Mouse (Mus musculus) C2C12 (cell line): ENCODE data around the gene Unc79. TPM values are rescaled to one million over a fixed set of nuclear protein-coding genes. Genes with fewer than 3 reads are reported as not detected.

Experiments used
- H3K27me3 ChIP-seq: one replicate; pipeline ENCODE4 v1.6.1; 2011; ENCODE audit not compliant: control insufficient read depth, insufficient read depth, insufficient read length
- H3K36me3 ChIP-seq: one replicate; pipeline ENCODE4 v1.6.1; 2011; ENCODE audit not compliant: control insufficient read depth, insufficient read depth
- H3K4me3 ChIP-seq: one replicate; pipeline ENCODE4 v1.5.1; 2011; ENCODE audit warnings: mild to moderate bottlenecking, control low read depth; ENCODE audit not compliant: poor library complexity, insufficient read depth, severe bottlenecking
- H3K79me2 ChIP-seq: one replicate; pipeline ENCODE4 v1.6.1; 2011; ENCODE audit not compliant: control insufficient read depth, insufficient read depth
- H3K79me3 ChIP-seq: one replicate; pipeline ENCODE4 v1.6.1; 2011; ENCODE audit warnings: low read depth, control low read depth
- H3ac ChIP-seq: one replicate; pipeline ENCODE3; 2011; ENCODE audit warnings: low read depth; ENCODE audit not compliant: control insufficient read depth, insufficient read length
- CEBPB ChIP-seq: IDR thresholded peaks from one replicate; pipeline ENCODE4 v1.6.1; 2011; ENCODE audit warnings: low read depth, mild to moderate bottlenecking, control low read depth, moderate library complexity
- CTCF ChIP-seq: IDR thresholded peaks from one replicate; pipeline ENCODE4 v1.5.1; 2011; ENCODE audit not compliant: control insufficient read depth, insufficient read depth, insufficient read length
- FOSL1 ChIP-seq: IDR thresholded peaks from one replicate; pipeline ENCODE4 v1.8.0; 2011; ENCODE audit warnings: mild to moderate bottlenecking, low read length; ENCODE audit not compliant: poor library complexity, insufficient read depth, severe bottlenecking
- MAX ChIP-seq: IDR thresholded peaks from one replicate; pipeline ENCODE4 v1.6.1; 2011; ENCODE audit warnings: mild to moderate bottlenecking, control low read depth
- MYOD1 ChIP-seq: IDR thresholded peaks from one replicate; pipeline ENCODE4 v1.6.1; 2011; ENCODE audit warnings: low read depth; ENCODE audit not compliant: control insufficient read depth, insufficient read length
- MYOG ChIP-seq: IDR thresholded peaks from one replicate; pipeline ENCODE4 v1.6.1; 2011; ENCODE audit not compliant: control insufficient read depth, insufficient read length; ENCODE audit errors: extremely low read depth
- USF1 ChIP-seq: IDR thresholded peaks from one replicate; pipeline ENCODE4 v1.6.1; 2011; ENCODE audit warnings: low read depth, mild to moderate bottlenecking, control low read depth, moderate library complexity
- polyA plus RNA-seq: library from polyadenylated mRNA; unstranded; fragments of >200 nt; fragmentation: generic; extraction: Trizol; gene quantifications from one replicate; pipeline ENCODE4 v1.2.1, GENCODE M21; 2012; ENCODE audit warnings: missing spikeins

Gene Unc79
- polyA plus RNA-seq, 1 experiment, result not detected

GRCm38 (mm10) chr12:103109301-103109700 lies 160.6 kb downstream of the Unc79 start:
- Histone ChIP-seq H3K27me3 (peaks cover 7% of the 10 kb centered on the region), H3K4me3 (no peak overlapping the region), H3K79me2 (no peaks in the 10 kb centered on the region), H3K79me3 (no peaks in the 10 kb centered on the region), H3K36me3 (no peaks in the 10 kb centered on the region), H3ac (no peak overlapping the region)
- TF ChIP-seq USF1 (no peak), FOSL1 (no peak), CTCF (no peak), MAX (no peak), CEBPB (no peak), MYOG (no peak), MYOD1 (no peak)

GRCm38 (mm10) chr12:103116639-103117038 lies 168.0 kb downstream of the Unc79 start:
- no peaks in the 10 kb centered on the region for H3K36me3 ChIP-seq
- H3K79me3 ChIP-seq, result no peaks in the 10 kb centered on the region
- peaks cover 4% of the 10 kb centered on the region for H3K27me3 ChIP-seq
- TF ChIP-seq MYOG (no peak), MYOD1 (no peak), USF1 (no peak), MAX (no peak), CTCF (no peak), FOSL1 (no peak), CEBPB (no peak)
- no peaks in the 10 kb centered on the region for H3K79me2 ChIP-seq
- H3ac ChIP-seq, result no peak overlapping the region
- H3K4me3 ChIP-seq, result no peak overlapping the region

GRCm38 (mm10) chr12:103117517-103118193 lies 169.0 kb downstream of the Unc79 start:
- Histone ChIP-seq H3K4me3 (no peak overlapping the region), H3K79me2 (no peaks in the 10 kb centered on the region), H3K36me3 (no peaks in the 10 kb centered on the region), H3ac (no peak overlapping the region), H3K79me3 (no peaks in the 10 kb centered on the region), H3K27me3 (no peaks in the 10 kb centered on the region)
- TF ChIP-seq USF1, result no peak
- TF ChIP-seq FOSL1, result no peak
- no peak for TF ChIP-seq MYOD1
- no peak for TF ChIP-seq CEBPB
- no peak for TF ChIP-seq MYOG
- no peak for TF ChIP-seq CTCF
- TF ChIP-seq MAX, result no peak

- TF ChIP-seq USF1 (no peak), CTCF (no peak), MYOD1 (no peak), MYOG (no peak), CEBPB (no peak)
- Histone ChIP-seq H3K27me3 (peaks cover 4% of the 10 kb centered on the region), H3K4me3 (no peak overlapping the region)
Observed at GRCm38 (mm10) chr12:103121928-103122327, 173.3 kb downstream of the Unc79 start.

GRCm38 (mm10) chr12:103123861-103124260 lies 175.2 kb downstream of the Unc79 start:
- no peaks in the 10 kb centered on the region for H3K79me3 ChIP-seq
- peaks cover 4% of the 10 kb centered on the region for H3K27me3 ChIP-seq
- H3K79me2 ChIP-seq, result no peaks in the 10 kb centered on the region
- H3K36me3 ChIP-seq, result no peaks in the 10 kb centered on the region
- no peak overlapping the region for H3K4me3 ChIP-seq
- TF ChIP-seq MYOG (no peak), USF1 (no peak), CTCF (no peak), MYOD1 (no peak), MAX (no peak), FOSL1 (no peak), CEBPB (no peak)
- H3ac ChIP-seq, result no peak overlapping the region

More at GRCm38 (mm10) chr12:103121928-103122327, 173.3 kb downstream of the Unc79 start:
- H3K79me2 ChIP-seq, result no peaks in the 10 kb centered on the region
- H3ac ChIP-seq, result no peak overlapping the region
- H3K36me3 ChIP-seq, result no peaks in the 10 kb centered on the region
- no peaks in the 10 kb centered on the region for H3K79me3 ChIP-seq

GRCm38 (mm10) chr12:103128914-103129313 lies 180.3 kb downstream of the Unc79 start:
- no peak overlapping the region for H3K4me3 ChIP-seq
- H3K27me3 ChIP-seq, result peaks cover 4% of the 10 kb centered on the region
- H3K79me3 ChIP-seq, result no peaks in the 10 kb centered on the region
- H3ac ChIP-seq, result no peak overlapping the region
- no peak for TF ChIP-seq CEBPB
- TF ChIP-seq MAX, result no peak
- TF ChIP-seq MYOD1, result no peak
- no peak for TF ChIP-seq CTCF
- no peak for TF ChIP-seq MYOG
- TF ChIP-seq FOSL1, result no peak
- TF ChIP-seq USF1, result no peak
- no peaks in the 10 kb centered on the region for H3K36me3 ChIP-seq
- no peaks in the 10 kb centered on the region for H3K79me2 ChIP-seq
